Mouse (Mus musculus) midbrain, embryonic 11.5 days (tissue): Measurements from ENCODE around the gene Rptor. TPM values are rescaled to one million over a fixed set of nuclear protein-coding genes. Genes with fewer than 3 reads are reported as not detected.

ENCODE experiments used
- ATAC-seq: fragments of 200-750 bp; cut with Nextera tagmentation; 2 replicates; pipeline ENCODE4 v1.8.0; 2017; ENCODE audit warnings: moderate TSS enrichment, moderate library complexity; ENCODE audit not compliant: low FRiP score
- DNase-seq: peaks from one replicate; pipeline ENCODE4 v3.0.0; 2015; ENCODE audit warnings: low spot score; ENCODE audit errors: missing footprints
- H3K27ac ChIP-seq: fragments of 300-500 bp; sonication (generic); 2 replicates; pipeline ENCODE4 v1.5.1; 2014; ENCODE audit warnings: low read depth, low read length
- H3K27me3 ChIP-seq: fragments of 300-500 bp; sonication (generic); 2 replicates; pipeline ENCODE4 v1.6.1; 2014; ENCODE audit warnings: mild to moderate bottlenecking, low read length, moderate library complexity, mixed read lengths; ENCODE audit not compliant: control insufficient read depth, insufficient read depth
- H3K36me3 ChIP-seq: fragments of 300-500 bp; sonication (generic); 2 replicates; pipeline ENCODE4 v1.6.1; 2014; ENCODE audit warnings: mild to moderate bottlenecking, low read length, moderate library complexity, mixed read lengths; ENCODE audit not compliant: control insufficient read depth, insufficient read depth
- H3K4me1 ChIP-seq: fragments of 300-500 bp; sonication (generic); 2 replicates; pipeline ENCODE4 v1.6.1; 2014; ENCODE audit warnings: low read length; ENCODE audit not compliant: control insufficient read depth, insufficient read depth
- H3K4me2 ChIP-seq: fragments of 300-500 bp; sonication (generic); 2 replicates; pipeline ENCODE4 v1.6.1; 2014; ENCODE audit warnings: mild to moderate bottlenecking, moderate library complexity
- H3K4me3 ChIP-seq: fragments of 300-500 bp; sonication (generic); 2 replicates; pipeline ENCODE4 v1.5.1; 2014; ENCODE audit warnings: low read depth, low read length
- H3K9ac ChIP-seq: fragments of 300-500 bp; sonication (generic); 2 replicates; pipeline ENCODE4 v1.6.1; 2014; ENCODE audit warnings: low read length
- H3K9me3 ChIP-seq: fragments of 300-500 bp; sonication (generic); 2 replicates; pipeline ENCODE4 v1.6.1; 2016; ENCODE audit warnings: low read length; ENCODE audit not compliant: control insufficient read depth
- WGBS: fragments of 180-500 bp; shearing (Covaris S2); extraction: QIAGEN DNeasy Blood & Tissue Kit; methylation state at CpG from one replicate; pipeline ENCODE4 v1.1.7; 2014; 5-methylcytosine and 5-hydroxymethylcytosine counted together
- polyA plus RNA-seq: library from polyadenylated mRNA; unstranded; fragments of >200 nt; fragmentation: Nextera tagmentation; extraction: Ambion mirVana; gene quantifications from 2 replicates; pipeline ENCODE4 v1.2.1, GENCODE M21; 2014

Gene Rptor
- polyA plus RNA-seq, 1 experiment from 2014 or later: 11.1 TPM

GRCm38 (mm10) chr11:119685477-119685876, 82.8 kb downstream of the Rptor start:
- WGBS: 78% methylated on average over 5 of the region's 5 CpGs
- Histone ChIP-seq H3K4me2 (no peak overlapping the region), H3K9ac (no peak overlapping the region), H3K4me3 (no peak overlapping the region), H3K27me3 (no peaks in the 10 kb centered on the region), H3K27ac (no peak overlapping the region), H3K9me3 (no peaks in the 10 kb centered on the region), H3K4me1 (no peaks in the 10 kb centered on the region), H3K36me3 (no peaks in the 10 kb centered on the region)
- ATAC-seq (no peak), DNase-seq (no peak)

- DNase-seq (no peak), ATAC-seq (no peak)
- H3K36me3 ChIP-seq: no peaks in the 10 kb centered on the region
- H3K27ac ChIP-seq: no peak overlapping the region
- H3K4me3 ChIP-seq: no peak overlapping the region
- no peak overlapping the region for H3K9ac ChIP-seq
- 83% methylated on average over 2 of the region's 2 CpGs for WGBS
- no peaks in the 10 kb centered on the region for H3K9me3 ChIP-seq
- H3K4me2 ChIP-seq: no peak overlapping the region
- H3K4me1 ChIP-seq: no peaks in the 10 kb centered on the region
- H3K27me3 ChIP-seq: no peaks in the 10 kb centered on the region
These were observed 83.4 kb downstream of the Rptor start for GRCm38 (mm10) chr11:119685910-119686659.

GRCm38 (mm10) chr11:119687316-119687715, 84.6 kb downstream of the Rptor start:
- Histone ChIP-seq H3K4me1 (no peaks in the 10 kb centered on the region), H3K4me2 (no peak overlapping the region), H3K36me3 (no peaks in the 10 kb centered on the region), H3K4me3 (no peak overlapping the region), H3K9ac (no peak overlapping the region), H3K27ac (no peak overlapping the region), H3K9me3 (no peaks in the 10 kb centered on the region), H3K27me3 (no peaks in the 10 kb centered on the region)
- WGBS: 85% methylated on average over 3 of the region's 3 CpGs
- ATAC-seq: no peak
- no peak for DNase-seq

GRCm38 (mm10) chr11:119687966-119688365, 85.3 kb downstream of the Rptor start:
- Histone ChIP-seq H3K4me3 (no peak overlapping the region), H3K4me1 (no peaks in the 10 kb centered on the region), H3K4me2 (no peak overlapping the region), H3K27me3 (no peaks in the 10 kb centered on the region), H3K9me3 (no peaks in the 10 kb centered on the region), H3K27ac (no peak overlapping the region), H3K36me3 (no peaks in the 10 kb centered on the region), H3K9ac (no peak overlapping the region)
- DNase-seq (no peak), ATAC-seq (no peak)

- ATAC-seq (no peak), DNase-seq (no peak)
- Histone ChIP-seq H3K27ac (no peak overlapping the region), H3K4me1 (peaks cover 3% of the 10 kb centered on the region), H3K4me3 (no peak overlapping the region), H3K9ac (no peak overlapping the region), H3K36me3 (no peaks in the 10 kb centered on the region), H3K9me3 (no peaks in the 10 kb centered on the region), H3K27me3 (no peaks in the 10 kb centered on the region), H3K4me2 (no peak overlapping the region)
- WGBS: 95% methylated on average over 3 of the region's 3 CpGs
These were observed 87.2 kb downstream of the Rptor start for GRCm38 (mm10) chr11:119689936-119690335.

- H3K27ac ChIP-seq: no peak overlapping the region
- ATAC-seq (no peak), DNase-seq (no peak)
- H3K36me3 ChIP-seq: no peaks in the 10 kb centered on the region
- no peaks in the 10 kb centered on the region for H3K27me3 ChIP-seq
- no peak overlapping the region for H3K4me2 ChIP-seq
- no peak overlapping the region for H3K9ac ChIP-seq
- peaks cover 3% of the 10 kb centered on the region for H3K4me1 ChIP-seq
- H3K4me3 ChIP-seq: no peak overlapping the region
- H3K9me3 ChIP-seq: no peaks in the 10 kb centered on the region
- 82% methylated on average over 6 of the region's 6 CpGs for WGBS
These were observed 89.6 kb downstream of the Rptor start for GRCm38 (mm10) chr11:119692196-119692910.

GRCm38 (mm10) chr11:119692911-119693261, 90.2 kb downstream of the Rptor start:
- no peak overlapping the region for H3K4me3 ChIP-seq
- peaks cover 3% of the 10 kb centered on the region for H3K4me1 ChIP-seq
- H3K4me2 ChIP-seq: no peak overlapping the region
- WGBS: 47% methylated on average over 1 of the region's 1 CpGs
- H3K27ac ChIP-seq: no peak overlapping the region
- H3K9me3 ChIP-seq: no peaks in the 10 kb centered on the region
- H3K9ac ChIP-seq: no peak overlapping the region
- H3K36me3 ChIP-seq: no peaks in the 10 kb centered on the region
- H3K27me3 ChIP-seq: no peaks in the 10 kb centered on the region
- DNase-seq: no peak
- ATAC-seq: no peak

- Histone ChIP-seq H3K27ac (no peak overlapping the region), H3K4me2 (no peak overlapping the region), H3K4me1 (peaks cover 3% of the 10 kb centered on the region), H3K4me3 (no peak overlapping the region), H3K27me3 (no peaks in the 10 kb centered on the region), H3K36me3 (no peaks in the 10 kb centered on the region), H3K9ac (no peak overlapping the region), H3K9me3 (no peaks in the 10 kb centered on the region)
- no peak for ATAC-seq
- WGBS: 83% methylated on average over 10 of the region's 10 CpGs
- no peak for DNase-seq
These were observed 91.6 kb downstream of the Rptor start for GRCm38 (mm10) chr11:119694146-119694860.

- H3K27me3 ChIP-seq: no peaks in the 10 kb centered on the region
- no peak overlapping the region for H3K4me3 ChIP-seq
- DNase-seq (no peak), ATAC-seq (no peak)
- no peak overlapping the region for H3K9ac ChIP-seq
- peaks cover 3% of the 10 kb centered on the region for H3K4me1 ChIP-seq
- no peaks in the 10 kb centered on the region for H3K36me3 ChIP-seq
- H3K27ac ChIP-seq: no peak overlapping the region
- whole genome bisulfite sequencing: 98% methylated on average over 2 of the region's 2 CpGs
- H3K4me2 ChIP-seq: no peak overlapping the region
- no peaks in the 10 kb centered on the region for H3K9me3 ChIP-seq
These were observed 93.7 kb downstream of the Rptor start for GRCm38 (mm10) chr11:119696401-119696800.
